8 mouse cellular contexts compared by ENCODE assay signal in genomic region chr8:116863357-116864021, GRCm38 (mm10). TPM values are rescaled to one million over a fixed set of nuclear protein-coding genes. Genes with fewer than 3 reads are reported as not detected.
DNase-seq lines count a peak whose midpoint lies in the region; ATAC-seq lines count a peak whose summit lies in the region.

No protein-coding gene starts in this region.

- no peak for ATAC-seq in forebrain, embryonic 12.5 days (ENCODE audit: low FRiP score)
- no peak for ATAC-seq in heart, embryonic 13.5 days (ENCODE audit: extremely low read depth, insufficient number of reproducible peaks, low FRiP score, low TSS enrichment)
- ATAC-seq in kidney, embryonic 15.5 days (replicated peaks; ENCODE audit: low FRiP score): peak; percentile 72
- ATAC-seq in limb, embryonic 15.5 days (ENCODE audit: insufficient number of reproducible peaks, low FRiP score, low TSS enrichment, low read depth): peak; percentile 51; the same call in 1 of the 2 replicates
- no peak for ATAC-seq in midbrain, embryonic 14.5 days (ENCODE audit: low FRiP score, low TSS enrichment)
- ATAC-seq in stomach, embryonic 16.5 days (ENCODE audit: insufficient read depth, low FRiP score): peak; percentile 73

- peak; percentile 99 for DNase-seq in cerebellum, adult 11-12 months
- peak; percentile 79 for DNase-seq in midbrain, embryonic 14.5 days
- DNase-seq in spleen, adult 18-20 months: no peak

- 4% methylated on average over 30 of the region's 30 CpGs for WGBS in forebrain, embryonic 12.5 days
- WGBS in heart, embryonic 13.5 days: 4% methylated on average over 30 of the region's 30 CpGs
- 4% methylated on average over 30 of the region's 30 CpGs for WGBS in kidney, embryonic 15.5 days
- 4% methylated on average over 30 of the region's 30 CpGs for WGBS in limb, embryonic 15.5 days
- WGBS in midbrain, embryonic 14.5 days: 3% methylated on average over 30 of the region's 30 CpGs
- WGBS in stomach, embryonic 16.5 days: 3% methylated on average over 30 of the region's 30 CpGs

- H3K9ac ChIP-seq in forebrain, embryonic 12.5 days: peak overlapping the region; percentile 48
- peak overlapping the region; percentile 74 for H3K9ac ChIP-seq in heart, embryonic 13.5 days
- peak overlapping the region; percentile 43 for H3K9ac ChIP-seq in kidney, embryonic 15.5 days
- H3K9ac ChIP-seq in limb, embryonic 15.5 days: 0 out of 2 replicates have a peak overlapping the region, but pooled peaks have one; percentile 8
- peak overlapping the region; percentile 44 for H3K9ac ChIP-seq in midbrain, embryonic 14.5 days (replicated peaks; ENCODE audit: low read length)
- peak overlapping the region; percentile 54 for H3K9ac ChIP-seq in stomach, embryonic 16.5 days (ENCODE audit: low read length)

- H3K4me2 ChIP-seq in forebrain, embryonic 12.5 days: peak overlapping the region; percentile 63
- H3K4me2 ChIP-seq in heart, embryonic 13.5 days: peak overlapping the region; percentile 76
- H3K4me2 ChIP-seq in kidney, embryonic 15.5 days: peak overlapping the region; percentile 66
- peak overlapping the region; percentile 57 for H3K4me2 ChIP-seq in limb, embryonic 15.5 days
- H3K4me2 ChIP-seq in midbrain, embryonic 14.5 days (ENCODE audit: low read length): peak overlapping the region; percentile 54
- peak overlapping the region; percentile 57 for H3K4me2 ChIP-seq in stomach, embryonic 16.5 days (ENCODE audit: low read depth, low read length)

- H3K9me3 ChIP-seq in forebrain, embryonic 12.5 days: no peaks in the 10 kb centered on the region
- peaks cover 6% of the 10 kb centered on the region; the same call in 1 of the 2 replicates for H3K9me3 ChIP-seq in heart, embryonic 13.5 days
- no peaks in the 10 kb centered on the region for H3K9me3 ChIP-seq in kidney, embryonic 15.5 days (replicated peaks)
- H3K9me3 ChIP-seq in limb, embryonic 15.5 days: no peaks in the 10 kb centered on the region
- no peaks in the 10 kb centered on the region for H3K9me3 ChIP-seq in midbrain, embryonic 14.5 days (ENCODE audit: control insufficient read depth, low read length)
- H3K9me3 ChIP-seq in stomach, embryonic 16.5 days (replicated peaks; ENCODE audit: control insufficient read depth, low read length): no peaks in the 10 kb centered on the region

- H3K4me1 ChIP-seq in forebrain, embryonic 12.5 days: no peaks in the 10 kb centered on the region; the same call in 1 of the 2 replicates
- peaks cover 7% of the 10 kb centered on the region for H3K4me1 ChIP-seq in heart, embryonic 13.5 days
- peaks cover 18% of the 10 kb centered on the region for H3K4me1 ChIP-seq in kidney, embryonic 15.5 days
- H3K4me1 ChIP-seq in limb, embryonic 15.5 days: peaks cover 11% of the 10 kb centered on the region
- no peaks in the 10 kb centered on the region for H3K4me1 ChIP-seq in midbrain, embryonic 14.5 days (ENCODE audit: control insufficient read depth, insufficient read depth, low read length)
- H3K4me1 ChIP-seq in stomach, embryonic 16.5 days (ENCODE audit: control insufficient read depth, insufficient read depth, low read length): peaks cover 5% of the 10 kb centered on the region; the same call in 1 of the 2 replicates

- no peaks in the 10 kb centered on the region for H3K36me3 ChIP-seq in forebrain, embryonic 12.5 days (replicated peaks)
- no peaks in the 10 kb centered on the region for H3K36me3 ChIP-seq in heart, embryonic 13.5 days
- no peaks in the 10 kb centered on the region for H3K36me3 ChIP-seq in kidney, embryonic 15.5 days
- H3K36me3 ChIP-seq in limb, embryonic 15.5 days: no peaks in the 10 kb centered on the region
- H3K36me3 ChIP-seq in midbrain, embryonic 14.5 days (ENCODE audit: control insufficient read depth, insufficient read depth, low read length): no peaks in the 10 kb centered on the region
- H3K36me3 ChIP-seq in stomach, embryonic 16.5 days (ENCODE audit: control insufficient read depth, insufficient read depth, low read length): no peaks in the 10 kb centered on the region

- peaks cover 25% of the 10 kb centered on the region for H3K27me3 ChIP-seq in forebrain, embryonic 12.5 days
- peaks cover 29% of the 10 kb centered on the region for H3K27me3 ChIP-seq in heart, embryonic 13.5 days (replicated peaks)
- peaks cover 18% of the 10 kb centered on the region for H3K27me3 ChIP-seq in kidney, embryonic 15.5 days
- 0 out of 2 replicates have a peak, but pooled peaks cover 9% of the 10 kb centered on the region for H3K27me3 ChIP-seq in limb, embryonic 15.5 days
- H3K27me3 ChIP-seq in midbrain, embryonic 14.5 days (ENCODE audit: control insufficient read depth, insufficient read depth, low read length): no peaks in the 10 kb centered on the region
- peaks cover 5% of the 10 kb centered on the region; the same call in 1 of the 2 replicates for H3K27me3 ChIP-seq in stomach, embryonic 16.5 days (ENCODE audit: control insufficient read depth, insufficient read depth, low read length)

- H3K4me3 ChIP-seq in forebrain, embryonic 12.5 days (replicated peaks): peak overlapping the region; percentile 34
- H3K4me3 ChIP-seq in heart, embryonic 13.5 days: peak overlapping the region; percentile 47
- peak overlapping the region; percentile 37 for H3K4me3 ChIP-seq in kidney, embryonic 15.5 days (replicated peaks)
- peak overlapping the region; percentile 31 for H3K4me3 ChIP-seq in limb, embryonic 15.5 days
- H3K4me3 ChIP-seq in midbrain, embryonic 14.5 days (replicated peaks; ENCODE audit: low read depth, low read length): peak overlapping the region; percentile 29
- peak overlapping the region; percentile 32 for H3K4me3 ChIP-seq in stomach, embryonic 16.5 days (replicated peaks; ENCODE audit: low read length)

- H3K27ac ChIP-seq in forebrain, embryonic 12.5 days: no peak overlapping the region
- no peak overlapping the region for H3K27ac ChIP-seq in heart, embryonic 13.5 days (replicated peaks)
- H3K27ac ChIP-seq in kidney, embryonic 15.5 days: no peak overlapping the region; the same call in 1 of the 2 replicates
- H3K27ac ChIP-seq in limb, embryonic 15.5 days: no peak overlapping the region
- H3K27ac ChIP-seq in midbrain, embryonic 14.5 days (replicated peaks; ENCODE audit: low read depth, low read length): no peak overlapping the region
- no peak overlapping the region for H3K27ac ChIP-seq in stomach, embryonic 16.5 days (ENCODE audit: low read length)

RNA-seq across cellular contexts. Expression of gene Cmc2, which starts 57.8 kb away (rescaled TPM):
- 73.6 and 78.2 TPM in 2 replicates for polyA plus RNA-seq in forebrain, embryonic 12.5 days (2016; fragmentation: Nextera tagmentation; extraction: Ambion mirVana)
- polyA plus RNA-seq in heart, embryonic 13.5 days (2015; fragmentation: Nextera tagmentation; extraction: Ambion mirVana): 101 and 111 TPM in 2 replicates
- 85.6 and 87.7 TPM in 2 replicates for polyA plus RNA-seq in kidney, embryonic 15.5 days (2015; fragmentation: Nextera tagmentation; extraction: Ambion mirVana)
- polyA plus RNA-seq in limb, embryonic 15.5 days (2015; fragmentation: Nextera tagmentation; extraction: Ambion mirVana): 65.3 and 70.7 TPM in 2 replicates
- polyA plus RNA-seq in midbrain, embryonic 14.5 days (2014; fragmentation: Nextera tagmentation; extraction: Ambion mirVana): 26.2 and 30.5 TPM in 2 replicates
- 62.3 and 72.0 TPM in 2 replicates for polyA plus RNA-seq in stomach, embryonic 16.5 days (2015; fragmentation: Nextera tagmentation; extraction: Ambion mirVana)

RNA-seq across cellular contexts. Expression of gene Cenpn, which starts 58.0 kb away (rescaled TPM):
- polyA plus RNA-seq in forebrain, embryonic 12.5 days (2016; fragmentation: Nextera tagmentation; extraction: Ambion mirVana): 43.5 and 45.8 TPM in 2 replicates
- polyA plus RNA-seq in heart, embryonic 13.5 days (2015; fragmentation: Nextera tagmentation; extraction: Ambion mirVana): 28.9 and 29.8 TPM in 2 replicates
- polyA plus RNA-seq in kidney, embryonic 15.5 days (2015; fragmentation: Nextera tagmentation; extraction: Ambion mirVana): 42.6 and 45.9 TPM in 2 replicates
- polyA plus RNA-seq in limb, embryonic 15.5 days (2015; fragmentation: Nextera tagmentation; extraction: Ambion mirVana): 29.8 and 30.1 TPM in 2 replicates
- 7.0 and 11.8 TPM in 2 replicates for polyA plus RNA-seq in midbrain, embryonic 14.5 days (2014; fragmentation: Nextera tagmentation; extraction: Ambion mirVana)
- polyA plus RNA-seq in stomach, embryonic 16.5 days (2015; fragmentation: Nextera tagmentation; extraction: Ambion mirVana): 27.9 and 28.1 TPM in 2 replicates

Comparison
In these comparisons a context has a peak if more than half of its experiments do, and no peak if none do; other contexts are left out.
1. DNase-seq: peak in cerebellum, adult 11-12 months (single experiment) and midbrain, embryonic 14.5 days (single experiment); none in spleen, adult 18-20 months (0 of 2).
2. ATAC-seq: peak in kidney, embryonic 15.5 days (single experiment), limb, embryonic 15.5 days (single experiment) and stomach, embryonic 16.5 days (single experiment); none in forebrain, embryonic 12.5 days (single experiment), heart, embryonic 13.5 days (single experiment) and midbrain, embryonic 14.5 days (single experiment).
3. H3K9ac ChIP-seq: peak in every context shown above with its lines; median percentile 74 in heart, embryonic 13.5 days; 54 in stomach, embryonic 16.5 days; 48 in forebrain, embryonic 12.5 days; 44 in midbrain, embryonic 14.5 days; 43 in kidney, embryonic 15.5 days; 8 in limb, embryonic 15.5 days.
4. Peak in every context shown above with its lines, with median percentiles within 50 percentile points of each other: H3K4me2 ChIP-seq and H3K4me3 ChIP-seq.